Mouse (Mus musculus): Measurements from ENCODE around the gene Mecp2. TPM values are rescaled to one million over a fixed set of nuclear protein-coding genes. Genes with fewer than 3 reads are reported as not detected.
A peak's percentile ranks its signal among the peaks of the same experiment; 100 is the strongest.
"Not testable (repeated sequence)": the region's sequence is repeated elsewhere in the genome, so short reads cannot be mapped to it uniquely, and the experiment has no call there.

Gene Mecp2
- 15.7 and 17.0 TPM in 2 replicates for polyA plus RNA-seq (2015; fragmentation: Nextera tagmentation; extraction: Ambion mirVana)

DNA sequence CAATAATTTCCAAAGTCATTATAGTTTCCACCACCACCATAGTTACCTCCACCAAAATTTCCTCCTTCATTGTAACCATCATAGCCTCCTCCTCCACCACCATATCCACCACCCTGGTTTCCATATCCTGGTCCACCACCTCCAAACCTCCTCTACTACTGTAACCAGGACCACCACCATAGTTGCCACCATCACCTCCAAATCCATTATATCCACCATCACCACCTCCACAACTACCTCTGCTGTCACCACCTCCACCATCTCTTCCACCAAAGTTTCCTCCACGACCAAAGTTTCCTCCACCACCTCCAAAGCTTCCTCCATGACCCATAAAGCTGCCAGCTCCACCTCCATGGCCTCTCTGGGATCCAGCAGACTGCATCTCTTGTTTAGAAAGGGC lies at the start of gene Mecp2:
Gene Mecp2, minus strand, starts transcription at position 101 of the 400 bp plus-strand sequence.
- H3K4me3 ChIP-seq; H3K27me3 ChIP-seq (replicated peaks); H3K36me3 ChIP-seq (replicated peaks); H3K9me3 ChIP-seq; H3K4me2 ChIP-seq; H3K4me1 ChIP-seq; H3K9ac ChIP-seq; ATAC-seq (replicated peaks); H3K27ac ChIP-seq: not testable (repeated sequence)
- 30% methylated on average over 1 of the region's 1 CpGs for WGBS

DNA sequence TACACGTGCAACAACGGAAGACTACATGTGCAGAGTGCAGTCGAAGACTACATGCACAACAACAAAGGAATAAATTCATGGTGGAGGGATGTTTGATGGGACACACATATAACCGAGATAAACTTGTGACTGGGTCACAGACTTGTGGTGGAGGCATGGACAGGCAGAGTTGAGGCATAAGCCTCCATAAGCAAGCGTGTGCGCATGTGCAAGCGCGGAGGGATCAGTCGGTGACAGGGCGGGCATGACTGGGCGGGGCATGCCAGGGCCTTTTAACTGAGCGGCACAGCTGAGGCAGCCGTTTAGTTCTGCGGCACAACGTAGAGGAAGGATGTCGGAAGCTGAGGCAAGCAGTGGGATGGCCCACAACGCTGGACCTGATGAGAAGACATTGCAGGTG lies 41.8 kb upstream of the Mecp2 start, which contains the start of gene Tktl1:
Gene Tktl1, plus strand, starts transcription at position 301 of the 400 bp plus-strand sequence.
- Histone ChIP-seq H3K4me3 (no peak within 1 kb of the TSS), H3K9me3 (no peaks in the 10 kb centered on the region), H3K36me3 (replicated peaks) (no peaks in the 10 kb centered on the region), H3K9ac (no peak within 1 kb of the TSS), H3K4me2 (no peak within 1 kb of the TSS), H3K27ac (no peak within 1 kb of the TSS), H3K27me3 (replicated peaks) (no peaks in the 10 kb centered on the region), H3K4me1 (no peaks in the 10 kb centered on the region)
- ATAC-seq (replicated peaks), result no peak
- WGBS, result 91% methylated on average over 17 of the region's 17 CpGs

DNA sequence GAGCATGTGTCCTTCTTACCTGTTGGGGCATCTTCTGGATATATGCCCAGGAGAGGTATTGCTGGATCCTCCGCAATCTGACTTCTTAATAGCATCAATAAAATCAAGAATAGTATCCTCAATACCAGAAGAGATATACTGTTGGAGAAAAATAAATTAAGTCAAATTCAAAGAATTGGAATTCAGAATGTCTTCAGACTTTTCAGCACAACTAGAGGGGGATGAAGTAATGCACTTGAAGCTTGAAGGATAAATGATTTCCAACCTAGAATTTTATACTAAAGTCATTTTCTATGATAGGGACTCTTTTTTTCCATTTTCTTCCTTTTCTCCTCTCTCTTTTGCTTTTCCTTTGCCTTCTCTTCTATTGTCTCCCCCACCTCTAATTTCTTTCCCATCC lies 32.6 kb upstream of the Mecp2 start, which contains the start of gene Tex28:
Gene Tex28, minus strand, starts transcription at position 101 of the 400 bp plus-strand sequence.
- Histone ChIP-seq H3K27ac (no peak within 1 kb of the TSS), H3K4me2 (no peak within 1 kb of the TSS), H3K27me3 (replicated peaks) (no peaks in the 10 kb centered on the region), H3K9ac (no peak within 1 kb of the TSS), H3K4me3 (no peak within 1 kb of the TSS), H3K9me3 (no peaks in the 10 kb centered on the region), H3K4me1 (no peaks in the 10 kb centered on the region), H3K36me3 (replicated peaks) (no peaks in the 10 kb centered on the region)
- ATAC-seq (replicated peaks), result no peak
- 89% methylated on average over 1 of the region's 1 CpGs for WGBS

DNA sequence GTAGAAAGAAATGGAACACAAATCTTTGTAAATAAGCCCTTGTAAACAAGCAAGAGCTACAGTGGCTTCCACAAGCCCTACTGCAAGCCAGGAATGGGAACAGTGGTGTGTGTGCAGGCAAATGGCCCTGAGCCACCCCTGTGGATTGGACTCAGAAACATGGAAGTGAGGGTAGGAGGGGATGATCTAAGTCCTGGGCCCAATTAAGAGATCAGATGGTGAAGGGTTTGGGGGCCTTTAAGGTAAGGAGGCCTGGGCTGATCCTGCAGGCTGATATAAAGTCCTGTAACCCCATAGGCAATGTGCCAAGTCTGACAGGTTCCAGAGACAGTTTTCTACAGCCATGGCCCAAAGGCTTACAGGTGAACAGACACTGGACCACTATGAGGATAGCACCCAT lies 8.0 kb downstream of the Mecp2 start, which contains the start of gene Opn1mw:
Gene Opn1mw, plus strand, starts transcription at position 301 of the 400 bp plus-strand sequence.
- Histone ChIP-seq H3K27ac (no peak within 1 kb of the TSS), H3K4me2 (no peak within 1 kb of the TSS), H3K27me3 (replicated peaks) (no peaks in the 10 kb centered on the region), H3K4me1 (no peaks in the 10 kb centered on the region), H3K9me3 (no peaks in the 10 kb centered on the region), H3K4me3 (no peak within 1 kb of the TSS), H3K9ac (no peak within 1 kb of the TSS), H3K36me3 (replicated peaks) (no peaks in the 10 kb centered on the region)
- ATAC-seq (replicated peaks), result no peak

DNA sequence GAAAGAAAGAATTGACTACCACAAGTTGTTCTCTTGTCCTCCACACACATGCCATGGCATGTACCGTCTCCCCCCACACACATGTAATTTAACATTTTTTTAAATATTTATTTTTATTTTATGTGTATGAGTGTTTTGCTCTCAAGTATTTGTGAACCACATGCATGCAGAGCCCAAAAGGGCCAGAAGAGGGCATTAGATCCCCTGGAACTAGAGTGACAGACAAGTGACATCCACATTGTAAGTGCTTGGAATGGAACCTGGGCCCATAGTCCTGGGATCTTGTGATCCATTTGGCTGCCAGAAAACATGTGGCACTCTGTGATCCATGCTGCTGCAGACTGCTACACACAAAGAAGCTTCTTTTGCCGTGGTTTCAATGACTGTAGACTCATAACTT lies 10.2 kb downstream of the Mecp2 start:
- WGBS, result 56% methylated on average over 2 of the region's 2 CpGs
- H3K4me3 ChIP-seq, result no peak overlapping the region

DNA sequence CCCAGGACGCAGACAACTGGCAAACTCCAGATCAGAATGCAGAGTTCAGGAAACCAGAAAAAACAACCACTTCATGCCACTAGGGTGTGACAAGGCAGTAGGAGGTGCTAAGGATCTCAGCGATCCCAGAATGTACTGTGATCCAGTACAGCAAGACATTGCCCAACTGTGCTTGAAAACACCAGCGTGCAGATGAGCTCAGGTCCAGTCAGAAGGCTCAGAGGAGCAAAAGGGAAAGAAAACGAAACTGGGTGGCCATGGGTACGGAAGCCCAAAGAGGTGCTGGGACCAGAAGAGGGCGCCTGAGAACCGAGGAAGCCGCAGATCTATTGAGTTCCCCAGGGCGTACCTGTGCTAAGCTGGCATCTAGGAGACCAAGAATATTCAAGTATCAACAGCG lies 19.7 kb downstream of the Mecp2 start:
- peak; percentile 82 for ATAC-seq (replicated peaks)
- Histone ChIP-seq H3K27me3 (replicated peaks) (no peaks in the 10 kb centered on the region), H3K9me3 (no peaks in the 10 kb centered on the region), H3K9ac (no peak overlapping the region), H3K4me2 (peak overlapping the region; percentile 45), H3K27ac (no peak overlapping the region), H3K36me3 (replicated peaks) (no peaks in the 10 kb centered on the region), H3K4me1 (no peaks in the 10 kb centered on the region), H3K4me3 (peak overlapping the region; percentile 23)
- WGBS, result 26% methylated on average over 10 of the region's 10 CpGs

More for the DNA sequence above, 10.2 kb downstream of the Mecp2 start:
- H3K9ac ChIP-seq, result no peak overlapping the region
- no peak overlapping the region for H3K27ac ChIP-seq
- no peaks in the 10 kb centered on the region for H3K27me3 ChIP-seq (replicated peaks)
- H3K36me3 ChIP-seq (replicated peaks), result no peaks in the 10 kb centered on the region
- H3K4me1 ChIP-seq, result no peaks in the 10 kb centered on the region
- no peak for ATAC-seq (replicated peaks)
- no peak overlapping the region for H3K4me2 ChIP-seq
- no peaks in the 10 kb centered on the region for H3K9me3 ChIP-seq

DNA sequence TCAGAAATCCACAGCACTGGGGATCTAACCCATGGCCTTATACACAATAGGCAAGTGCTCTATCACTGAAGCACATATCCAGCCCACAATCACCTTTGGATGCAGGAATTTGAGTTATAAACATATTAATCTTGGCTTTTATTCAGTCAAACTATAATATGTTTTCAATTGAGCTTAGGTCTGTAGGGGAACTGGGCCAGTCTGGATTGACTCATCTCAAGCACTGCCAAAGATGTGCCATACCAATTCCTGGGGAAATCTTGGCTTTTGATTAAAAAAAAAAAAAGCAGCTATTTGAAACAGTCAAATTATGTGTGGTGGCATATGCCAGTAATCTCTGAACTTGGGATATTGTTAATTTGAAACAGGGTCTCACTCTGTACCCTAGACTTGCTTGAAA lies 21.1 kb downstream of the Mecp2 start:
- no peak for ATAC-seq (replicated peaks)
- no peaks in the 10 kb centered on the region for H3K9me3 ChIP-seq
- H3K4me3 ChIP-seq, result no peak overlapping the region
- H3K9ac ChIP-seq, result no peak overlapping the region
- H3K27me3 ChIP-seq (replicated peaks), result no peaks in the 10 kb centered on the region
- no peak overlapping the region for H3K27ac ChIP-seq
- no peaks in the 10 kb centered on the region for H3K4me1 ChIP-seq
- H3K4me2 ChIP-seq, result no peak overlapping the region
- no peaks in the 10 kb centered on the region for H3K36me3 ChIP-seq (replicated peaks)

DNA sequence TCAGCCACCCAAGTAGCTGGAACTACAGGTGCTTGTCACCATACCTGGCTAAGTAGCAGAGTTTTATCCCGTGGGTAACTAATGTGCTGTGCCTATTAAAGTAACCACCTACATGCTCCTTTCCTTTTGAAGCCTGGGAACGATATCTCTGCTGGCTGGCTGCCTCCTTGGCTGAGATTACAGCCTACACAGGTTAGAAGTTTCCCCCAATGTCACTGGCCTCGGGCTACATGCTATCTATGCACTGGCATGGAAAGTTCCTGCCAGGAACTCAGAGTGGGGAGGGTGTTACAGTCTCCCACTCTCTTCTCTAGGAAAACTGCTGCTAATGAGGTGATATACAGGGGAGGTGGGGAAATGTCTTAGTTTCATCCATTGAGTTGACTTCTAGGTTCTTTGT lies 26.4 kb downstream of the Mecp2 start:
- Histone ChIP-seq H3K4me1 (no peaks in the 10 kb centered on the region), H3K27ac (no peak overlapping the region), H3K9me3 (no peaks in the 10 kb centered on the region), H3K4me3 (no peak overlapping the region), H3K36me3 (replicated peaks) (no peaks in the 10 kb centered on the region), H3K27me3 (replicated peaks) (no peaks in the 10 kb centered on the region), H3K4me2 (no peak overlapping the region), H3K9ac (no peak overlapping the region)
- no peak for ATAC-seq (replicated peaks)
- WGBS, result 62% methylated on average over 3 of the region's 3 CpGs

DNA sequence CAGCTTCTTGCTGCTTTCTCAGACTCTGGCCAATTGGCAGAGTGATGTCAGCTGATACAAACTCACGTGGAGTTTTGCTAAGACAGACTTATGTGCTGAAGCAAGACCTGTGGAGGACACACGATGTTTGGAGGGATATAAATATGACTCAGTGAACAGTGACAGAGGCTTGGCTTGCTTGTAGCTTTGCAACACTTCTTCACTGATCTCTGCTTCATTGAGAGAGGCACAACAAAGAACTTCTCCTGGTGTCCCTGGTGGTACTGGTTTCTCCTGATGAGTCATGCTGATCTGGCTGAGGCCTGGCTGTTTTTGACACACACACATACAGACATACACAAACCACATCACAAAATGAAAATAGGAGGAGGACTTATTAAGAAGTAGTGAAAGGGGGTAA lies 29.2 kb downstream of the Mecp2 start:
- H3K4me2 ChIP-seq, result no peak overlapping the region
- H3K27ac ChIP-seq, result no peak overlapping the region
- H3K27me3 ChIP-seq (replicated peaks), result no peaks in the 10 kb centered on the region
- H3K9me3 ChIP-seq, result no peaks in the 10 kb centered on the region
- no peaks in the 10 kb centered on the region for H3K4me1 ChIP-seq
- no peak overlapping the region for H3K9ac ChIP-seq
- H3K36me3 ChIP-seq (replicated peaks), result no peaks in the 10 kb centered on the region
- WGBS, result 46% methylated on average over 2 of the region's 2 CpGs
- no peak overlapping the region for H3K4me3 ChIP-seq
- ATAC-seq (replicated peaks), result no peak

DNA sequence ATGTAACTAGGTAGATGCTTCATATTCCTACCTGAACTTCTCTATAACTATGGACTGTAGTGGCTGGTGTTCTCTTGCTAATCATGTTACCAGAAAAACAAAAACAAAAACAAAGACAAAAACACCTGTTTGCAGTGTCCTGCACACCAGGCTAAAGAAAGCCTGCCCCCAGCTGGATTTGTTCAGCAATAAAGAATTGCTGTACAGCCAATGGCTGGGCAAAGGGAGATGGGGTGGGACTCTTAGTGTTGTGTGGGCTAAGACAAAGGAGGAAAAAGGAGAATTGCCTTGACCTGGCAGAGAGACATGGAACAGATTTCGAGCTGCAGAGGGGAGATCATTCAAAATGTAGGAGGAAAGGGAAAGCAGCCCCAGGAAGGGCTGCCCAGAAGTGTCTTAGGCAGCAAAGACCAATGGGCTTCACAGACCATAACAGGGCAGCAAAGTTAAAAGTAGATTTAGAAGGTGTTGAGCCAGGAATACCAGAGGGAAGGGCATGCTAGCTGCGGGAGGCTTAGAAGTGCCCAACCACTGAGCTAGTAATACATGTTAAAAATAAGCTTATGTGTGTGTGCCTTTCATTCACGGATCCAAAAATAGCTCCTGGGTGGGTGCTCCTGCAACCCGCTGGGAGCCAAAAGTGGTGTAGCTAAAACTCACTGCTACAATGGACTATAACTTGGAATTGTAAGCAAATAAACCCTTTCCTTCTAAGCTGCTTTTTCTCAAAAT lies 31.5 kb downstream of the Mecp2 start:
- no peak overlapping the region for H3K4me3 ChIP-seq
- H3K9ac ChIP-seq, result no peak overlapping the region
- no peak overlapping the region for H3K4me2 ChIP-seq
- no peaks in the 10 kb centered on the region for H3K36me3 ChIP-seq (replicated peaks)
- H3K27ac ChIP-seq, result no peak overlapping the region
- ATAC-seq (replicated peaks), result no peak
- no peaks in the 10 kb centered on the region for H3K4me1 ChIP-seq
- no peaks in the 10 kb centered on the region for H3K9me3 ChIP-seq
- no peaks in the 10 kb centered on the region for H3K27me3 ChIP-seq (replicated peaks)
- whole genome bisulfite sequencing, result 61% methylated on average over 4 of the region's 4 CpGs

DNA sequence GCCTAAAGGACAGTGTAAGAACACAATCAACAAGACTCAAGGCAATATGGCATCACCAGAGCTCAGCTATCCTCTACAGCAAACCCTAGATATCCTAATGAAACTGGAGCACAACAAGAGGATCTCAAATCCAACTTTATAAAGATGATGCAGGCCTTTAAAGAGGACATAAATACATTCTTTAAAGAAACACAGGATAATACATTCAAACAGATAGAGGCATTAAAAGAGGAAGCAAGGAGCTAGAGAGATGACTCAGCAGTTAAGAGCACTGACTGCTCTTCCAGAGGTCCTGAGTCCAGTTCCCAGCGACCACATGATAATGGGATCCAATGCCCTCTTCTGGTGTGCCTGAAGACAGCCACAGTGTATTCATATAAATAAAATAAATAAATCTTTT lies 40.0 kb downstream of the Mecp2 start:
- no peak overlapping the region for H3K4me3 ChIP-seq
- H3K4me2 ChIP-seq, result no peak overlapping the region
- H3K27me3 ChIP-seq (replicated peaks), result no peaks in the 10 kb centered on the region
- no peak overlapping the region for H3K27ac ChIP-seq
- ATAC-seq (replicated peaks), result no peak
- H3K4me1 ChIP-seq, result no peaks in the 10 kb centered on the region
- no peak overlapping the region for H3K9ac ChIP-seq
- no peaks in the 10 kb centered on the region for H3K9me3 ChIP-seq
- no peaks in the 10 kb centered on the region for H3K36me3 ChIP-seq (replicated peaks)
- 71% methylated on average over 1 of the region's 1 CpGs for WGBS

DNA sequence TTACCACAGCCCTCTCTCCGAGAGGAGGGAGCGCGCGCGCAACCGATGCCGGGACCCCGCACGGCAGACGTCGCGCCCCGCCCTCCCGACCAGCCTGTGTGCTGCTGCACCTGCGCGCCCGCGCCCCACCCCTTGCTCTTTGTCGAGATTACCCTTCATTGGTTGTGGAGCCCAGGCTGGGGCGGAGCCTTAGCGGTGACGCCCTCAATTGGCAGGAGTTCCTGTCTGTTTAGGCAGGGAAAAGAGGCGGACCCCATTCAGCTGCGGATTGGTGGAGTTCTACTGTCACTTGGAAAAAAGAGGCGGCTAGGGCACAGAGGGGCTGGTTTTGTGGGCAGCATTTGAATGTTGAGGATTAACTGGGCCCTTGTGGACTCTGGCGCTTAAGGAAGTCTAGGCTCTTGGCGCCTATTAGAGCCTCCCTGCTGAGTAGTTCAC lies 49.5 kb downstream of the Mecp2 start:
- Histone ChIP-seq H3K4me2 (peak overlapping the region; percentile 50), H3K27me3 (replicated peaks) (no peaks in the 10 kb centered on the region), H3K4me1 (peaks cover 16% of the 10 kb centered on the region), H3K9ac (peak overlapping the region; percentile 62; the same call in 1 of the 2 replicates), H3K27ac (peak overlapping the region; percentile 97), H3K36me3 (replicated peaks) (no peaks in the 10 kb centered on the region), H3K9me3 (no peaks in the 10 kb centered on the region), H3K4me3 (peak overlapping the region; percentile 60)
- ATAC-seq (replicated peaks), result peak; percentile 99
- WGBS, result 18% methylated on average over 24 of the region's 27 CpGs

DNA sequence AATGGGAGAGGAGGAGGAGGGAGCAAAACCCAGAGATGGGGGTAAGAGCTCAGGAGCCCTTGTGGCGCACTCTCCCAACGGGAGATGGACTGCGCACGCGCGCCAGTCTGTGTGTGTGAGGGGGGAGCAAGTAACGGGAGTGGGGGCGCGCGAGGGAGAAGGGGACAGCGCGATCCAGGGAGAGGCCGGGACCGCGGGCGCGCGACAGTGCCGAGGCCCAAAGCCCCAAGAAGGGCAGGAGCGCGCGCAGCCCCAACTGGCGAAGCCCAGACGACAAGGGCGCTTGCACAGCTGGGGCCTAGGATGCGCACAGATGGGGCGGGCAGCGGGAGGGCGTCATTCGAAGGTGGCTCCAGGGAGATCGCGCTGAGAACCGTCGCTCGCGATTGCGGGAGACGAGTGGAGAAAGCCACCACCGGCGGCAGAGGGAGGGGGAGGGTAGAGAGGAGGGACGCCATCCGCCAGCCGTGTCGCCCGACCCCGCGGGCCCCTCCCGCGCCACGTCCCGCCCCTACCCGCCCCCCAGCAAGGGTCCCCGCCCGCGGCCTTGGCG lies 50.1 kb downstream of the Mecp2 start:
- WGBS, result 25% methylated on average over 40 of the region's 56 CpGs
- H3K36me3 ChIP-seq (replicated peaks), result no peaks in the 10 kb centered on the region
- ATAC-seq (replicated peaks), result peak; percentile 86
- peaks cover 16% of the 10 kb centered on the region for H3K4me1 ChIP-seq
- H3K4me2 ChIP-seq, result peak overlapping the region; percentile 54
- H3K27ac ChIP-seq, result peak overlapping the region; percentile 97
- H3K27me3 ChIP-seq (replicated peaks), result no peaks in the 10 kb centered on the region
- H3K4me3 ChIP-seq, result peak overlapping the region; percentile 60
- no peaks in the 10 kb centered on the region for H3K9me3 ChIP-seq
- peak overlapping the region; percentile 62 for H3K9ac ChIP-seq
